Mouse (Mus musculus) monocyte, adult 2 months (primary cell): ENCODE results near the gene Gm10130.
A peak's percentile ranks its signal among the peaks of the same experiment; 100 is the strongest.
"Not testable (repeated sequence)": the region's sequence is repeated elsewhere in the genome, so short reads cannot be mapped to it uniquely, and the experiment has no call there.

Experiments used
- DNase-seq, 2 experiments: peaks; one replicate each; pipeline ENCODE4 v3.0.0; 2022; ENCODE audit warnings: low spot score in 2 of 2, low read depth in 1 of 2

Gene Gm10130

DNA sequence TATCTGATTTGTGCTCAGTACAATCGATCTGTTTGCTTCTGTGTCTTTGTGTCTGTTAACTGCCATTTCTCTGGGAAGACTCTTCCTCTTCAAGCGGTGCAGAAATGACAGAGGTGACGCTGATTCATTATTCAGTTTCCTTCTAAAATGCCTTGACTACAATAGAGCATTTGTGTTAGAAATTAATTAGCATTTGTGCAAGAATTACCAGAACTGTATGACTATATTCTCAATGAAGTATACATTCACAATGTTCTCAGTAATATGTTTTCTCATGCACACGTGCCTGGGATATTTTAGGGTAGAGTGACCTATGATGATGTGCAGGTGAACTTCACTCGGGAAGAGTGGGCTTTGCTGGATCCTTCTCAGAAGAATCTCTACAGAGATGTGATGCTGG, at the start of gene Gm10130:
Gene Gm10130 (plus strand): TSS at position 301 of the 400 bp plus-strand sequence.
- DNase-seq = no peak

GRCm38 (mm10) chr2:150293669-150294068, 29.8 kb upstream of the Gm10130 start:
- no peak for DNase-seq

- no peak for DNase-seq
Observed at GRCm38 (mm10) chr2:150299096-150299495, 24.4 kb upstream of the Gm10130 start.

DNA sequence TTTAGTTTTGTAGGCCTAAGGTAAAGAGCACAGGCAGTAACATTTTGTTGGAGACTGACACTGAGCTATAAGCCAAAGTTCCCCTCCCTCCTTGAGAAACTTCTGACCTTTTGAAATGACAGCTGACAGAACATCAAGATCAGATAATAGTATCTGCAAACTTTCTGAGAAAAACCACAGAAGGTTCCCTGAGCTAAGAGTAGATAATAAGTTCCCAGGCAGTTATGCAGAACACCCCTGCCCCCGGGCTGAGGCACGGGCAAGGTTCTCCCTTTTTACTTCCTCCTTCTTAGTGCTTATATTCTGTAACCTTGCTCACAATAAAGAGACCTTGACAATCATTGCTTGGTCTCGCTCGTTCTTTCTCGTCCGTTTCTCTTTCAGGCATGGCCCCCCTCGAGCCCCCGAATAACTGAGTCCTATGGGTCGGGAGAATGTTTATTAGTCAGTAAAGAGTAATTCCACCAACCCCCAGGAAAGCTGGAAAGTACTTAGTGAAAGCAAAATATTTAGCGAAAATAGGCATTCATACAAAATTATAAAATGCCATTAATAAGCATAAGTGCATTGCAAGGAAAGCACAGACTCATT, 16.2 kb upstream of the Gm10130 start:
- DNase-seq = peak in 1 of 2 experiments; percentile 6

- DNase-seq = peak; percentile 57 to 71
Observed at GRCm38 (mm10) chr2:150310952-150311884, 12.3 kb upstream of the Gm10130 start.

GRCm38 (mm10) chr2:150316140-150316539, 7.4 kb upstream of the Gm10130 start:
- no peak for DNase-seq

DNA sequence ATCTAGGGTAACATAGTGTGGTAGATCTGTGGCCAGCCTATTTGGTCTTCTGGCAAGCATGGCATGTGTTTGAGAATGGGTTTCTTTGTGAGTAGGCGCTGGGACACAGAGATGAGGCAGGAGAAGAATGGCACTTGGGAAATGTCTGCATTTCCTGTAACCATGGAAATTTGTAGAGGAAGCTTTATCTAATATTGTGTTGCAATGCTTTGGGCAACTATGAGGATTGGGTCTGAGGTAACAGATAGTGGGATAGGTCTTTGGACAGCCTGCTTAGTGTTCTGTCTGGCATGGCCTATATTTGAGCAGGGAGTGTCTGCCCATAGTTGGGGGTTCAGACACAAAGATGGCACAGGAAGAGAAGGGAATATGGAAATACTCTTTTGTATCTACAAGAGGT, 4.5 kb upstream of the Gm10130 start:
- DNase-seq = no peak

GRCm38 (mm10) chr2:150357136-150357535, 33.6 kb downstream of the Gm10130 start:
- not testable (repeated sequence) for DNase-seq

- peak; percentile 6 to 54 for DNase-seq
Observed at GRCm38 (mm10) chr2:150362113-150362877, 38.8 kb downstream of the Gm10130 start, which contains the start of gene 3300002I08Rik. TSS of gene 3300002I08Rik (minus strand) at chr2:150362765.

GRCm38 (mm10) chr2:150362878-150363229, 39.4 kb downstream of the Gm10130 start:
- DNase-seq = no peak

DNA sequence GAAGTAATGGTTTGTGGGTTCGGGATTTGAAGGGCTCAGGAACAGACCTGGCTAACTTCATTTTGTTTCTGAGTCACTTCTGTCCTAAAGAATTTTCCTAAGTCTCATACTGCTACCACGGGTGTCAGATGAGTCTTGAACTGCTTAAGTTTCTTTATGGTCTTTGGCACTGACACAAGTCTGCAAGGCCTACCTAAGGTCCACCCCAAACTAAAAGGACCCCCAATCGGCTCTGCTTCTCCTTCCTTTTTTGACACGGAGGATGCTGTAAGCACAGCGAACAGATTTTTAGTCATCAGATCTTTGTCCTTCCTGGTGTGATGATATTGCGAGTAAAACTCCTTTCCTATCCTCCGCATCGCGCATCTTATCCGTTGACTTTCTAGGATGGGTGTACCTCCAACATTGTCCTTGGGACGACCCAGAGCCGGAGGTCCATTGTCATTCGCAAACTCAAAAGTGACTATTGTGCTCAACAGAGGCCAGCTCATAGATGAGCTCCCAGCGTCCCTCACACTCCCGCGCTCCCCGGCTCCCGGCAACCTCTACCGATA, 62.1 kb downstream of the Gm10130 start:
- DNase-seq = not testable (repeated sequence)

DNA sequence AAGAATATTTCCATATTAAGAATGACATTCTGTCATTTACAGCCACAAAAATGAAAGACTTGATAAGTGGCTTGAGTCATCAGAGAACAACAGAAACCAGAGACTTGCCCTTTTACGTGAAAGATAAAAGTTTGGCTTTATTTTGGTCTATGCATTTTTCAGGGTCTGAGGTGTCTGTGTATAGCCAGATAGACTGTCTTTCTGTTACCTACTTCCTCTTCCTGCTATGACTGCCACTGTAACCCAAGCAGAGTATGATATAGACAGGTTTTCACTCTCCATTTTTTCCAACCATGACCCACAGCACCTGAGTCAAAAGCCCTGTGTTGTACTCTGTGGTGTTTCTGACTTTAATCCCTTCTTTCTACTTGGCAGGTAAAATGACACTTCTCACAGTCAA, 66.7 kb downstream of the Gm10130 start:
- no peak for DNase-seq

GRCm38 (mm10) chr2:150412146-150412545, 88.6 kb downstream of the Gm10130 start:
- not testable (repeated sequence) for DNase-seq
